Mouse (Mus musculus): ENCODE measurements around the gene BC055324. TPM values are rescaled to one million over a fixed set of nuclear protein-coding genes. Genes with fewer than 3 reads are reported as not detected.
A peak's percentile ranks its signal among the peaks of the same experiment; 100 is the strongest.

Gene BC055324
- polyA plus RNA-seq, 2 experiments = 19.6 to 21.1 TPM

DNA sequence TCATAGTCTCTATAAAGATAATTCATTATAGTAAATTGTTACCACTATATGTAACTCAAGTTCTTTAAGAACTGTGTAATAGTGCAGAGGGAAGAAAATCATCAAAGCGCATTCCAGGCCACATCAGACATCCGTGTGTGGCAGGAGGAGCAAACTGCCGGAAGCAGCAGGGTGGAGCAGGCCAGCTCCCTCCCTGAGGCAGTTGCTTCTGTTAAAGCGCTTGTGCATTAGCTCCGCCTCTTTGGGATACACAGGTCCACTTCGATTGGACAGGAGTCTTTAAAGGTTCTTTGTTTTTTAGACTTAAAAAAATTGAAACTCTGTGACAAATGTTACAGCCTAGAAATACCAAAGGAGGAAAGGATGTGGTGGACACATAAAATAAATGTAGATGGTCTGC, 52.5 kb downstream of the BC055324 start:
- no peak overlapping the region for H3K9ac ChIP-seq (ENCODE audit: low read depth, low read length, severe bottlenecking)
- no peak overlapping the region for H3K4me2 ChIP-seq (replicated peaks; ENCODE audit: low read depth, low read length, severe bottlenecking)
- H3K36me3 ChIP-seq (ENCODE audit: control insufficient read depth, insufficient read depth, low read length) = peaks cover 86% of the 10 kb centered on the region
- 63% methylated on average over 6 of the region's 6 CpGs for WGBS
- H3K4me1 ChIP-seq (ENCODE audit: control insufficient read depth, insufficient read depth, low read length) = no peaks in the 10 kb centered on the region
- no peaks in the 10 kb centered on the region for H3K27me3 ChIP-seq (ENCODE audit: control insufficient read depth, insufficient read depth, low read length)
- TF ChIP-seq POLR2A (IDR thresholded peaks at IDR 0.05; ENCODE audit: borderline replicate concordance, extremely low read depth, insufficient read depth, insufficient read length) = no peak
- no peak overlapping the region for H3K27ac ChIP-seq (replicated peaks; ENCODE audit: low read depth, low read length)
- ATAC-seq (ENCODE audit: low FRiP score, low read depth) (no peak), DNase-seq (ENCODE audit: low spot score) (no peak)
- H3K4me3 ChIP-seq (replicated peaks; ENCODE audit: low read length) = no peak overlapping the region
- no peaks in the 10 kb centered on the region for H3K9me3 ChIP-seq (ENCODE audit: control insufficient read depth, low read length)

DNA sequence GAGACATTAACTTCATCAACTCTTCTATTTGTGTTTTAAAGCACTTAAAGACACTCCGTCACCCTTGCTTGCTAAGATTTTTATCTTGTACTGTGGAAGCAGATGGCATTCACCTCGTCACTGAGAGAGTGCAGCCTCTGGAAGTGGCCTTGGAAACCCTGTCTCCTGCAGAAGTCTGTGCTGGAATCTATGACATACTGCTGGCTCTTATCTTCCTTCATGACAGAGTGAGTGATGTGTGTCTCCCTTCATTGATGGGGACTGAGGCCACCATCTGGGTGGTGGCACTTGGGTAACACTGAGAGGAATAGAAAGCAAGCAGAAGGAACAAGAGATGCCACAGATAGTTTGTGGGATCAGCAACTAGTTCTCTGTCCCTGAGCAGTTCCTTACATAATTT, 60.0 kb downstream of the BC055324 start:
- WGBS = 89% methylated on average over 2 of the region's 2 CpGs
- Histone ChIP-seq H3K9me3 (ENCODE audit: control insufficient read depth, low read length) (no peaks in the 10 kb centered on the region), H3K9ac (ENCODE audit: low read depth, low read length, severe bottlenecking) (no peak overlapping the region), H3K4me1 (ENCODE audit: control insufficient read depth, insufficient read depth, low read length) (0 out of 2 replicates have a peak, but pooled peaks cover 8% of the 10 kb centered on the region), H3K4me2 (replicated peaks; ENCODE audit: low read depth, low read length, severe bottlenecking) (no peak overlapping the region), H3K36me3 (ENCODE audit: control insufficient read depth, insufficient read depth, low read length) (peaks cover 59% of the 10 kb centered on the region), H3K27ac (replicated peaks; ENCODE audit: low read depth, low read length) (no peak overlapping the region), H3K4me3 (replicated peaks; ENCODE audit: low read length) (no peak overlapping the region), H3K27me3 (ENCODE audit: control insufficient read depth, insufficient read depth, low read length) (no peaks in the 10 kb centered on the region)
- no peak for TF ChIP-seq POLR2A (IDR thresholded peaks at IDR 0.05; ENCODE audit: borderline replicate concordance, extremely low read depth, insufficient read depth, insufficient read length)
- DNase-seq (ENCODE audit: low spot score) (no peak), ATAC-seq (ENCODE audit: low FRiP score, low read depth) (no peak)

DNA sequence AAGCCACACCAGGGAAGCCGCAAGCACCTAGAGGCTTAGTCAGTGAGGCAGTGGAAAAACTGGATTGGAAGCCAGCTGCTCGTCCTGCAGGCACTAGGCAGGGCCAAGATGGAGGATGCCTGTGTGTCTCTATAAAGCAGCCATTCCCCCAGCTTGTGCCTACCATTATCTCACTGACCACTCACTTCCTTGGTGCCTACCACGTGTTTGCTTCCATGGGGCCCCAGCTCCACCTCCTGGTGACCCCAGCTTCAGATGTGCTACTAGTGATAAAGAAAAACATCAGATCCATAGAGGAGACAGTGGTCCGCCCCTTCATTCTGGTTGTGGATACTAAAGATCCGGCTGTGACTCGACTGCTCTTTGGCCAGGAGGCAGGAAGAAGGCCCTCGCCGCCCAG, 62.8 kb downstream of the BC055324 start:
- Histone ChIP-seq H3K27me3 (ENCODE audit: control insufficient read depth, insufficient read depth, low read length) (no peaks in the 10 kb centered on the region), H3K4me1 (ENCODE audit: control insufficient read depth, insufficient read depth, low read length) (0 out of 2 replicates have a peak, but pooled peaks cover 8% of the 10 kb centered on the region), H3K4me3 (replicated peaks; ENCODE audit: low read length) (no peak overlapping the region), H3K4me2 (replicated peaks; ENCODE audit: low read depth, low read length, severe bottlenecking) (no peak overlapping the region), H3K36me3 (ENCODE audit: control insufficient read depth, insufficient read depth, low read length) (peaks cover 35% of the 10 kb centered on the region), H3K9me3 (ENCODE audit: control insufficient read depth, low read length) (no peaks in the 10 kb centered on the region), H3K27ac (replicated peaks; ENCODE audit: low read depth, low read length) (no peak overlapping the region), H3K9ac (ENCODE audit: low read depth, low read length, severe bottlenecking) (no peak overlapping the region)
- WGBS = 86% methylated on average over 8 of the region's 8 CpGs
- DNase-seq (ENCODE audit: low spot score) = no peak
- TF ChIP-seq POLR2A (IDR thresholded peaks at IDR 0.05; ENCODE audit: borderline replicate concordance, extremely low read depth, insufficient read depth, insufficient read length) = no peak
- ATAC-seq (ENCODE audit: low FRiP score, low read depth) = no peak

- no peaks in the 10 kb centered on the region for H3K9me3 ChIP-seq (ENCODE audit: control insufficient read depth, low read length)
- H3K4me1 ChIP-seq (ENCODE audit: control insufficient read depth, insufficient read depth, low read length) = 0 out of 2 replicates have a peak, but pooled peaks cover 8% of the 10 kb centered on the region
- DNase-seq (ENCODE audit: low spot score) (peak; percentile 6), ATAC-seq (ENCODE audit: low FRiP score, low read depth) (no peak)
- WGBS = 3% methylated on average over 12 of the region's 12 CpGs
- H3K27ac ChIP-seq (replicated peaks; ENCODE audit: low read depth, low read length) = 0 out of 2 replicates have a peak overlapping the region, but pooled peaks have one; percentile 63
- no peak for TF ChIP-seq POLR2A (IDR thresholded peaks at IDR 0.05; ENCODE audit: borderline replicate concordance, extremely low read depth, insufficient read depth, insufficient read length)
- H3K36me3 ChIP-seq (ENCODE audit: control insufficient read depth, insufficient read depth, low read length) = peaks cover 21% of the 10 kb centered on the region
- H3K4me2 ChIP-seq (replicated peaks; ENCODE audit: low read depth, low read length, severe bottlenecking) = peak overlapping the region; percentile 84
- H3K9ac ChIP-seq (ENCODE audit: low read depth, low read length, severe bottlenecking) = peak overlapping the region; percentile 94
- H3K27me3 ChIP-seq (ENCODE audit: control insufficient read depth, insufficient read depth, low read length) = no peaks in the 10 kb centered on the region
- peak overlapping the region; percentile 85 for H3K4me3 ChIP-seq (replicated peaks; ENCODE audit: low read length)
Observed at GRCm38 (mm10) chr1:163930458-163930794, 64.2 kb downstream of the BC055324 start.

DNA sequence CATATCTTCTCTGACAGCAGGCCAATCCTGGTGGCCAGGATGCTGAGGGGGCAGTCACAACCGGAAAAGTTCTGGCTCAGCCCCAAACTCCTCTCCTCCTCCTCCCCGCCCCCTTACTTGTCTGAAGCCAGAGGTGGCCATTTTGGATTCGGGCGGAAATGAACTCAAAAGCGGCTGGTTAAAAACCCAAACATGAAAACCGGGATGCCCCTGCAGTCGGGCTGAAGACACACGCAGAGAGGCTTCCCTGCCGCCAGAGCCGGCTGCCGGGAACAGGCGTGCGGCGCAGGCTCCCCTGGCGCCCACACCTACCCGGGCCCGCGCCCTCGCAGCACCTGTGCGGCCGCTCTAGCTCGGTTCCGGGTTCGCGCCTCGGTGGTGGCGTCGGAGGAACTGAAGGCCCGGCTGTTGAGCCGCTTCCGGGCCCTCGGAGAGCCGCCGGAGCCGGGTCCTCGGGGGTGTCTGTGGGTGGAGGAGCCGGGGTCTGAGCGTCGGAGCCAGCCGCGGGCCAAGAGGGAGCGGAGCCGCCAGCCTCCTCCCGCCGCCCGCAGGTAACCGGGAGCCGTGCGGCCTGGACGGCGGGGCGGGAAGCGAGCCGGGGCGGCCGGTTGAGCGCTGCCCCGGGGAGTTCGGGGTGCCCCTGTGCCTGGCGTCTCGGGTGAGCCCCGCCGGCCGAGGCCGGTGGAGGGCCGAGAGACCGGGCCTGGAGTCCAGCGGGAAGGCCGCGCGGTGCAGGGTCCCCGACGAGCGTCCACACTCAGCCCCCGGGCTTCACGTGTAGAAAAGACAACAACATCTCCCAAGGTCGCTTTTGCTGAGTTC, 64.7 kb downstream of the BC055324 start:
- ATAC-seq (ENCODE audit: low FRiP score, low read depth) (peak; percentile 92), DNase-seq (ENCODE audit: low spot score) (peak; percentile 96)
- no peaks in the 10 kb centered on the region for H3K27me3 ChIP-seq (ENCODE audit: control insufficient read depth, insufficient read depth, low read length)
- TF ChIP-seq POLR2A (IDR thresholded peaks at IDR 0.05; ENCODE audit: borderline replicate concordance, extremely low read depth, insufficient read depth, insufficient read length) = no peak
- under 1% methylated on average over 64 of the region's 77 CpGs for WGBS
- 0 out of 2 replicates have a peak, but pooled peaks cover 8% of the 10 kb centered on the region for H3K4me1 ChIP-seq (ENCODE audit: control insufficient read depth, insufficient read depth, low read length)
- no peaks in the 10 kb centered on the region for H3K9me3 ChIP-seq (ENCODE audit: control insufficient read depth, low read length)
- peak overlapping the region; percentile 84 for H3K4me2 ChIP-seq (replicated peaks; ENCODE audit: low read depth, low read length, severe bottlenecking)
- H3K4me3 ChIP-seq (replicated peaks; ENCODE audit: low read length) = peak overlapping the region; percentile 85
- H3K36me3 ChIP-seq (ENCODE audit: control insufficient read depth, insufficient read depth, low read length) = peaks cover 15% of the 10 kb centered on the region; the same call in 1 of the 2 replicates
- H3K27ac ChIP-seq (replicated peaks; ENCODE audit: low read depth, low read length) = peak overlapping the region; percentile 63
- H3K9ac ChIP-seq (ENCODE audit: low read depth, low read length, severe bottlenecking) = peak overlapping the region; percentile 94

Measured in limb, embryonic 14.5 days (tissue).